Mouse (Mus musculus) testis, adult 2 months (tissue): ENCODE measurements around the gene Cacnb3. TPM values are rescaled to one million over a fixed set of nuclear protein-coding genes. Genes with fewer than 3 reads are reported as not detected.
A peak's percentile ranks its signal among the peaks of the same experiment; 100 is the strongest.

Source experiments
- H3K27ac ChIP-seq: fragments of 200-500 bp; 2 replicates; pipeline ENCODE4 v1.5.1; 2012; ENCODE audit warnings: low read depth, low read length; ENCODE audit not compliant: control insufficient read depth, insufficient read depth
- H3K27me3 ChIP-seq: fragments of 200-500 bp; 2 replicates; pipeline ENCODE4 v1.6.1; 2012; ENCODE audit warnings: mild to moderate bottlenecking, low read length, moderate library complexity; ENCODE audit not compliant: control insufficient read depth, insufficient read depth
- H3K36me3 ChIP-seq: fragments of 200-500 bp; 2 replicates; pipeline ENCODE4 v1.6.1; 2012; ENCODE audit warnings: mild to moderate bottlenecking, low read length; ENCODE audit not compliant: control insufficient read depth, insufficient read depth
- H3K4me1 ChIP-seq: fragments of 200-500 bp; 2 replicates; pipeline ENCODE4 v1.6.1; 2012; ENCODE audit warnings: low read length; ENCODE audit not compliant: control insufficient read depth, insufficient read depth
- H3K4me3 ChIP-seq: fragments of 200-500 bp; 2 replicates; pipeline ENCODE4 v1.5.1; 2012; ENCODE audit warnings: low read depth, mild to moderate bottlenecking, low read length, moderate library complexity, mixed read lengths; ENCODE audit not compliant: control insufficient read depth
- CTCF ChIP-seq: fragments of 200-500 bp; IDR thresholded peaks from 2 replicates; pipeline ENCODE4 v1.5.1; 2012; ENCODE audit warnings: low read depth, mild to moderate bottlenecking, inconsistent platforms, low read length, moderate library complexity; ENCODE audit not compliant: control insufficient read depth, insufficient read depth, insufficient replicate concordance
- POLR2A ChIP-seq: fragments of 200-500 bp; IDR thresholded peaks from 2 replicates; pipeline ENCODE4 v1.6.1; 2012; ENCODE audit warnings: low read depth, mild to moderate bottlenecking, inconsistent platforms, low read length, moderate library complexity; ENCODE audit not compliant: control insufficient read depth
- polyA plus RNA-seq: library from polyadenylated mRNA; depleted of rRNA; stranded (reverse); fragments of >200 nt; gene quantifications from 2 replicates; pipeline ENCODE4 v1.2.3, GENCODE M21; 2012

Cacnb3 gene
- polyA plus RNA-seq, 1 experiment, result 3.1 TPM

DNA sequence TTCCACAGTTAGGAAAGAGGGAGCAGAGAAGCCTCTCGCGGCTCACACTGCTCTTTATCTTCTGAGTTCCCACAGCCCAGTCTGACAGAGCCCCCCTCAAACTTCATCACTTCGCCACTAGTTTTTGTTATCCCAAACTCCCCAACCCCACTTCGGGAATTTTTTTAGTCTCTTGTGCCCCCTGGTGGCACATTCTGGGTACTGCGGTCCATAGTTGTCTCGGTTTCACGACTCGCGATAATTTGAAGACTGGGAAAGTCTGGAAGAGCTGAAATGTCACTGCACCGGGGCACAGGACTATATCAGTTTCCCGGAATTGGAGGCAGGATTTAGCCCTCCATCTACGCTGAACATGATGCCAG lies 13.5 kb upstream of the Cacnb3 start:
- Histone ChIP-seq H3K27me3 (no peaks in the 10 kb centered on the region), H3K4me3 (no peak overlapping the region), H3K36me3 (no peaks in the 10 kb centered on the region), H3K4me1 (peaks cover 5% of the 10 kb centered on the region), H3K27ac (no peak overlapping the region)
- TF ChIP-seq POLR2A (no peak), CTCF (peak; percentile 71)

- TF ChIP-seq CTCF, result no peak
- TF ChIP-seq POLR2A, result no peak
- Histone ChIP-seq H3K27ac (no peak overlapping the region), H3K4me1 (peaks cover 4% of the 10 kb centered on the region), H3K27me3 (no peaks in the 10 kb centered on the region), H3K4me3 (no peak overlapping the region), H3K36me3 (no peaks in the 10 kb centered on the region)
Measured at GRCm38 (mm10) chr15:98622199-98622598, 8.4 kb upstream of the Cacnb3 start.

DNA sequence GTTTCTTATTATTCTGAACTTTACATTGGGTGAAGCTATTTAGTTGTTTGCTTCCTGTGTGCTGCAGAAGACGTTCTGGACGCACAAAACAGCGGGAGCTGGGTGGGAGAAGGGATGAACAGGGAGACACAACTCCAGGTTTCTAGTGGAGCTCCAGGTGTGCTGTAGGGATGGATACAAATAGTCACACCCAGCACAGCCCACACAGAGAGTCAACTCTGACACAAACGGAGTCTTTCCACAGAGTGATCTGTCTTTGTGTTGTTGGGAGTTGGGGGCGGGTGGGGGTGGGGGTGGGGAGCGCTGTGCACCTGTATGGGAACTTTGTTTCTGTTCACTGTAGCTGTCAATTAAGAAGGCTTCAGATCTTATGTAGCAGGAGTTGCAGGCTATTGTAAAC lies 7.9 kb upstream of the Cacnb3 start:
- no peak overlapping the region for H3K27ac ChIP-seq
- TF ChIP-seq CTCF (no peak), POLR2A (no peak)
- no peaks in the 10 kb centered on the region for H3K27me3 ChIP-seq

DNA sequence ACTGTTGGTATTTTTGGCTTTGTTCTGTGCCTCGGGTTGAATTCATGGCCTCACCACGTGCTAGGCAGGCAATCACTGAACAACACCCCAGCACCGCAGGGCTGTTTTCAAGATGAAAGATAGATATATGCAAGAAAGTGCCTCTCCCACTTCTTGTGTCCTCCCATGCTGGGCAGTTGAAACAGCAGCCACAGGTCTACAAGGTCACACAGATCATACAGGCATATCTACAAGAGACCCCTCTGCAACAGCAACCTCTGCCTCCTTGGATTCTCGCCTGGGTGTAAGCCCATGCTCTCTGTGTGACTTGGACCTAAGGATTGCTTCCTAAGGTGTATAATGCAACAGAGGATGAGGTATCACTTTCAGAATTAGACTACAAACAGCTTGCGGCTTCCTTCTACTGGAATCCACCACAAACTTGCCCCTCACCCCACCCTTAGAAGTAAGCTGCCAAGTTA lies 7.2 kb upstream of the Cacnb3 start:
- TF ChIP-seq POLR2A, result no peak
- no peak for TF ChIP-seq CTCF
- no peaks in the 10 kb centered on the region for H3K36me3 ChIP-seq
- no peak overlapping the region for H3K27ac ChIP-seq
- H3K27me3 ChIP-seq, result no peaks in the 10 kb centered on the region
- peaks cover 7% of the 10 kb centered on the region for H3K4me1 ChIP-seq
- no peak overlapping the region for H3K4me3 ChIP-seq

More for the DNA sequence above, 7.9 kb upstream of the Cacnb3 start:
- Histone ChIP-seq H3K4me1 (peaks cover 4% of the 10 kb centered on the region), H3K36me3 (no peaks in the 10 kb centered on the region), H3K4me3 (no peak overlapping the region)

DNA sequence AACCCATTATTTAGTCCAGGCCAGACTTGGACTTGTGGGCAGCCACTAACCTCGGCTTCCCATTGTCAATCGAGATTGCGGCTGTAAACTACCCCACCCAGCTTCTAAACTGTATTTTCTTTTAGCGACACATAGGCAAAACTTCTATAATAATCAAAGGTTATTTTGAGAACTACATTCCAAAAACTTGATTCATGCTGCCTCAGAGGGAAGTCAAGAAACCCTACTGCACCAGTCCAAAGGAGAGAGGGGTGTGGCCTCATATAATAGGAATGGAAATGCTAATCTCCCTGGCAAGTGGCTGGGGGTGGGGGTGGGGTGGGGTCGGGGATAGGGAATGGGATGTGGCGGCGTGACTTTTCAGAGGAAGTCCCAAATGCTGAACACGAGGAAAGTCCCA lies 4.6 kb upstream of the Cacnb3 start:
- TF ChIP-seq POLR2A, result no peak
- TF ChIP-seq CTCF, result no peak
- Histone ChIP-seq H3K4me3 (no peak overlapping the region), H3K27ac (no peak overlapping the region), H3K36me3 (no peaks in the 10 kb centered on the region), H3K4me1 (peaks cover 17% of the 10 kb centered on the region), H3K27me3 (no peaks in the 10 kb centered on the region)

GRCm38 (mm10) chr15:98626487-98627212 lies 4.0 kb upstream of the Cacnb3 start:
- Histone ChIP-seq H3K27me3 (0 out of 2 replicates have a peak, but pooled peaks cover 2% of the 10 kb centered on the region), H3K4me1 (peaks cover 21% of the 10 kb centered on the region), H3K4me3 (no peak overlapping the region), H3K27ac (no peak overlapping the region), H3K36me3 (no peaks in the 10 kb centered on the region)
- TF ChIP-seq CTCF (no peak), POLR2A (no peak)

DNA sequence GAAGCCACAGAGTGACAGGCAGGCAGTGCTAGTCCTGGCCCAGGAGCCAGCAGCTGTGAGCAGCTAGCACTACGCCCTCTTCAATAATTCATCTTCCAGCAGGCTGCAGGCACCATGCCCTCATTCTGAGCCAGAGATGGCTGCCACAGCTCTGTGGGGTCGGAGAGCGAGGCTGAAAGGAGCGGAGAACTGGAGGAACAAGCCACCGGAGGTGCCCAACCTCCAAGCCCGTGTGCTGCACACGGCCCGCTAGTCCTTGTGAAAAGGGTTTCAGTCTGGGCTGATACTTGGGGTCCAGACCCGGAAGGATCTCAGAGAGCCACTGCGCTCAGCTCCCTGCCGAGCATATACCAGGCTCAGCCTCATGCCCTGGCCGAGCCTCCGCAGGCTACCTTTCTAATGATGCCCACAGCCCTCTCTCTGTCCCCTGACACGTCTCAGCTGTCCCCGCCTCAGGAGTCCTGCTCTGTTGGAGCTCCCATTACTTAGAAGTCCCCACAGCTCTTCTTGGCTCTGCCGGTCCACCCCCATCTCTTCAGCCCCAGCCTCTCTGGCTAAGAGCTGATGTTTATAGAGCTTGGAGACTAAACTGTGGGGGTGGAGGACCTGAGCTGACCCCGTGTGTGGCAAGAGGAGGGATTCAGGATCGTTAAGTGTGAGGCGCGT lies 1.9 kb upstream of the Cacnb3 start:
- H3K27me3 ChIP-seq, result peaks cover 5% of the 10 kb centered on the region; the same call in 1 of the 2 replicates
- peak overlapping the region; percentile 37 for H3K4me3 ChIP-seq
- no peak overlapping the region for H3K27ac ChIP-seq
- H3K36me3 ChIP-seq, result no peaks in the 10 kb centered on the region
- TF ChIP-seq CTCF, result no peak
- no peak for TF ChIP-seq POLR2A
- H3K4me1 ChIP-seq, result peaks cover 29% of the 10 kb centered on the region
